Mouse (Mus musculus) ovary, adult 18-20 months (tissue): Measurements from ENCODE around the gene Mylk2.

Source experiments
- DNase-seq: peaks from one replicate; pipeline ENCODE4 v3.0.0; 2022; ENCODE audit warnings: low spot score, mixed read lengths

Mylk2 gene

DNA sequence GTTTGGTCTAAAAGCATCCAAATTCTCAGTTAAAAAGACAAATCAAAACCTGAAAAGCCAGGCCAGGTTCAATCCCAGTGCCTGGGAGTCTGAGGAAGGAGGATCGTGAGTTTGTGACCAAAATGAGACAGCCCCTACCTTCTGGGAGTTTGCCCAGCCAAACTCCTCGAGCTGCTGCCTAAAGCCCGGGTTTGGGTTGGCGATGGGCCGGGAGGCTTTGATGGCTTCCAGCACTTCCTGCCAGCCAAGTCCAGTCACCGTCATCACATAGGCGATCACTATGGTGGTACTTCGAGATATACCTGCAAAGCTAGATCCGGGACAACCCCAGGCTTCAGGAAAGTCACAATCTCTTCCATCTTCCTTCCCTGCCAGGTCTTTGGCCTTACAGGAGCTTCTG lies 32.9 kb downstream of the Mylk2 start:
- no peak for DNase-seq

DNA sequence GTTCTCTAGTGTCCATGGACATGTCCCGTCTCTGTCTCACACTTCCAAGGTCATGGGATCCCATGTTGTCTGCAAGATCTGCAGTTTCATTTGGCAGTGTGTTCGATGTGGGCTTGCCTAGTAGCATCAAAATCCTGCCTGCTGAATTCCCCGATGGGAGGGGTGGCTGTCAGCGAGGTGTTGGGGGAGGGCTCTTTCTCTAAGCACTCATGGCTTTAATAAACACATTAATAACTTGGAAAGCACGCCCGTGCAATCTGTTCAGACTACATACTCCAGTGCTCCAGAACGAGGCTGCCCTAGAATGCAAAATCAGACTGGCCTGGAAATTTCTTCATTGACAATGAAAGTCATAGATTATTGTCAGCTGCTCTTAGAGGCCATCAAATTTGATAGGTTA lies 35.9 kb downstream of the Mylk2 start:
- DNase-seq: no peak

DNA sequence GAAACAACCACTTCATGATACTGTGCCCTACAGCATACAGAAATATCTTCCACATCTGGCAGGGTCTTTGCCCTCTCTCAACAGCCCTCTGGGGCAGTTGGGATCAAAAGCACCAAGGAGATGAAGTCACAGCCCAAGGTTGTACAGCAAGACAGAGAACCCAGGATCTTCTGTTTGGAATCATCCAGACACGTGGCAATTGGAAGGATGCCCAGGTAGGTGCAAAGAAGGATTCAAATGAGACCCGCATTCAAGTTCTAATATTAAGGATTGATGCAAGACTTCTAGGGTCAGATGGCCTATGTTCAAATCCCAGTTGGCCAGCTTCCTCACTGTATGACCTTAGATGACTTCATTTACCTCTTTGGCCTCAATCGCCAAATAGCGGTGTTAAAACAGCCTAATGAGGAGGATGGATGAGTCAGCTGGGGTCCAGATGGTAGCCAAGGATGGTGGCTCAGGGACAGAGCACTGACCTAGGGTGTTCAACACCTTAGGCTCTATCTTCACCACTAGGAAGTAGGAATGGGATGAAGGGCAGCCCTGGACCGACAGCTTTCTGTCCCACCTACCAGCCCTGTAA lies 37.4 kb downstream of the Mylk2 start:
- DNase-seq: no peak

DNA sequence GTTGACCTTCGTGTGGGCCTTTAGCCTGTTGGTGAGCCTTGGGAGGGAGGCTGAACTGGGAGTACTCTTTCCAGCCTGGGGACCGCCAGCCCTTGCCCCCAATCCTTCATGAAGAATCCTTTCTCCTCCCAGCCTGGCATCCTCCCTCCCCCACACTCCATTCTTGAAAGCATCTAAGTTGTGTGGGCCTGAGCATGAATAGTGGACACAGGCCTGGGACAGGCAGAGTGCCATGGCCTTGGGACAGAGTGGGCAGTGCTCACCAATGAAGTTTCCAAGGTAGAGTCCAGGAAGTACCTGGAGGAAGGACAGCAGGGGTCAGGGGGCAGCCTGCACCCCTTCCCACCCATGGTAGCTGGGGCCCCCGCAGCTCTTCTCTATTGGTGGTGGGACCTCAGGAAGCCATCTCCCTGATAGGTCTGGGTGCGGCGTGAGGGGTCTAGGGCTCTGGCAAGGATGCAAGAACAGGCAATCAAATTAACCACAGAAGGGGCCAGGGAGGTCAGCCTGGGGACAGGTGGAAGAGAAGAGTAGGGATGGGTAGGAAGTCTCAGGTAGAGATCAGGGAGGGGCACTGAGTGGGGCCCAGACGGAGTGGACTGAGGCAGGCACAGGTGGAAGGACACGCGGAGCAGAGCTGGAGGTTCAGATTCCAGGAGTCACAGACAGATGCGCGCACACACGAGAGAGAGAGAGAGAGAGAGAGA lies 39.4 kb downstream of the Mylk2 start:
- DNase-seq: no peak

DNA sequence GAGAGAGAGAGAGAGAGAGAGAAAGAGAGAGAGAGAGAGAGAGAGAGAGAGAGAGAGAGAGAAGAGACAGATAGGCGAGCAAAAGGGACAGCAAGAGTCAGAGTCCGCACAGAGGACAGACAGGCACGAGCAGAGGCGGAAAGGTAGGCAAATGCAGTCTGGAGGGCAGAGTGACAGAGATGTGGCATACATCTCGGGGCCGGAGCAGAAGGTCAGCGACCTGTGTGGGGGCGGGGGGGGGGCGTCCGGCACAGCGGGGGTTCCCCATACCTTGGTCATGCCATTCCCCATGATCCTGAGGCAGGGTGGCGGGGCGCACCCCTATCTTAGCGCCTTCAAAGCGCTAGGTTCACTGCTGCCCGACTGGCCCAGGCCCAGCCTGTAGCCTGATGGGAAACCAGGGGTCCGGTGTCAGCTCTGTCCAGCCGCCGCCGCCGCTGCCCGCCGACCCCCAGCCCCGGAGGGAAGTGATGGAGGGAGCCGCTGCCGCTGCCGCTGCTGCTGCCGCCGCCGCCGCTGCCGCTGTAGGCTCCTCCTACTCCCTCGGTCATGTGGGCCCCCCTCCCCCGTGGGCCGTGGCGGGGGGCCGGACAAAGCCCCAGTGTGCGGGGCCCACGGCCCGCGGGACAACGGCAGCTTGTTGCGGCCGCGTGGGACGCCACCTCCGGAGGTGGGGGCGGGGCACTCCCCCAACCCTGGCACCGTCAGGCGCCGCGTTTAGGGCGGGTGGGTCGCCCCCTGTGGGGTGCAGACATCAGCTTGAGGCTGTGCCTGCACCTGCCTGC lies 40.1 kb downstream of the Mylk2 start, which contains the start of gene Dusp15:
TSS of gene Dusp15 (minus strand) at position 634 of the 785 bp plus-strand sequence.
- DNase-seq: no peak

DNA sequence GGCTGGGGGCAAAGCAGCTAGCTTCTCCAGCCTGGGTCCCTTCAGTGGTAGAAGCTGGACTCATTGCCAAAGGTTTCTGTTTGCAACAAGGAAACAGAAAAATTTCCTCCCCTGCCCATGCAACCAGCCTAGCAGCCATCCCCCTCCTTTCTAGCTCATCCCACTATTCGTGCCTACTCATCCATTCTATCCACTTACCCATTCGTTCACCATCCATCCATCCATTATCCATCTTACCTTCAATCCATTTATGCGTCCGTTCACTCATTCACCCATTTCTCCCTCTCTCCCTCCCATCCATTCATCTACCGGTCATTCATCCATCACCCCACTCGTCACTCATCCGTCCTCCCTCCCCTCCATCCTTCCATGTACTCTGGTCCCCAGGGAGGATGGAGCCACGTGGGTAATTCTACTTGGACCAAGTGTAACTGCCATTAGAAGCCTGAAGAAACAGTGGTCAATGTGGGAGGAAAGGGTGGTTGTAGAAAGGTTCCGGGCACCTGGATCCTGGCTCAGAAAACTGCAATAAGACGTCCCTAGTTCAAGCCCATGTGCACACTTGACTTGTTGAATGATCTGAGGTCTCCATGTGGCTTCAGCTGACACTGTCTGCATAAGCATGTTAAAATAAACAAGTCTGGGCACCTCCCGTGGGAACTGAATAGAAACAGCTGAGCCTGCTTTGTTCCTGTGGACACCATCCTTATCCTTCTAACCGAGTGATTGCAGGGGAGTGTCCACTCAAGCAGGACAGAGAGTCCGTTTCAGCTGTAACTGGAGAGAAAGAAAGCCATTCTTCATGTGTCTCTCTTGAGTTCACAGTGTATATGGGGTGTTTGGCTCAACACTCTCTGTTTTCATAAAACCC lies 40.9 kb downstream of the Mylk2 start:
- DNase-seq: no peak

DNA sequence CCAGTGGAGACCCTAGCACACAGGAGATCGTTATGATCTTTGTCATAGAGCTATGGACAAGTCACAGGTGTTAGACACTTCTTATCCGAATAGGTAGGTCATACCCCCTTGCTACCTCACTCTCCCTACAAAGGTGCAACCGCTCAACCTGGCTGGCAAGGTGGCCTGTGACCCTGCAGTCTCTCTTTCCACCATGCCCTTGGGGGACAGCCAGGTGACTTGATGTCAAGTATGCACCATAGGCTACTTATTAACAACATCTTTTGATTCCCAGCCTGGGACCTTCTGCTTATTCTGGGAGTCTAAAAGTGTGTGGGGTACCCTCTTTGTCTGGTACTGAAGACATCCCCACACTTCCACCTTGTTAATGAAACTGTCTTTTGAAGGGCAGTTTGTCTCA lies 47.0 kb downstream of the Mylk2 start:
- DNase-seq: no peak

DNA sequence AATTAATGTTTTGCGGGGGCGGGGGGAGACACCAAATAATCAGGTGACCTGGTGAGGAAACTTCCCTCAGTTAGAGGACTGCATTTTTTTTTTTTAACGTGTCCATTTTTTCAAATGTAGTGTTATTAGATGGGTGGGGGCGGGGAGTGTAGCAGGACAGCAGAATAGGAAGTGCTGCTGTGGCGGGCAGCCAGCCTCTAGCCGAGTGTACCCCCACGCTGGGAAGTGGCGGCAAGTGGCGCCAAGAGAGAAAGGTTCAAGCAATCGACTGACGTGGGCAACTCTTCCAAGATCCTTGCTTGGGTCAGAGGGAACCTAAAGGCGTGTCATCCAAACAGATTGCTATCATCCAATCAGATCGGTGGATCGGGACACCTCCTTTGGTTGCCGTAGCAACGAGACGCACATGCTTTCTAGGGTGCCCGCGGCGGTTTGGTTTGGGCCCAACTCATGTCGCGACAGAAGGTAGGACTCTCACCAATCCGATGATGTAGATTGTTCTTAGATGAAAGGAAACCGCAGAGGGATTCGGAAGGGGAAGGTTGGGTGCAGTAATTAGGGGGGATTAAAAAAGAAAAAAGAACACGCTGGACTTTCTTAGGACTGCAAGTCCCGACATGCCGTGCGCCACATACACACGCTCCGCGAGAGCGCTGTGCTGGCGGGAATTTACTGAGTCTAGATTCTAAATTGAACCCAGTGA lies 51.1 kb downstream of the Mylk2 start, which contains the start of gene Ttll9:
TSS of gene Ttll9 (plus strand) at position 395 of the 703 bp plus-strand sequence.
- peak; percentile 65 for DNase-seq

DNA sequence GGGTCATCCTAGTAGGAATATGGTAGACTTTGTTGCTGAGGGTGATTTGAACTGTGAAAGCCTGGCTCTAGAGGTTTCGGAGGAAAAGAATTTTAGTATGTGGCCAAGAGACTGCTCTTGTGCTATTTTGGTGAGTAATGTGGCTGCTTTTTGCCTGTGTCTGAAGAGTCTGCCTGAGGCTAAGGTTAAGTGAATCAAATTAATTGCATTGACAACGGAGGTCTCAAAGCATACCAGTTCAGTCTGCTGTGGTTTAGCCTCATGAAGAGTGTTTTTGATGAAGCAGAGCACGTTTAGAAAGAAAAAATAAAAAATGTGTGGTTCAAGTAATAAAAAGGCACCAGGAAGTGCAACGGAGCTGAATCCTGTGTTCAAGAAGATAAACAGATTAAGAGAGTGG lies 54.4 kb downstream of the Mylk2 start:
- no peak for DNase-seq
